Mouse (Mus musculus): Measurements from ENCODE around the gene Olfr1221. TPM values are rescaled to one million over a fixed set of nuclear protein-coding genes. Genes with fewer than 3 reads are reported as not detected.

The Olfr1221 gene
- not detected in 2 replicates for polyA plus RNA-seq (2015; fragmentation: Nextera tagmentation; extraction: Ambion mirVana)

DNA sequence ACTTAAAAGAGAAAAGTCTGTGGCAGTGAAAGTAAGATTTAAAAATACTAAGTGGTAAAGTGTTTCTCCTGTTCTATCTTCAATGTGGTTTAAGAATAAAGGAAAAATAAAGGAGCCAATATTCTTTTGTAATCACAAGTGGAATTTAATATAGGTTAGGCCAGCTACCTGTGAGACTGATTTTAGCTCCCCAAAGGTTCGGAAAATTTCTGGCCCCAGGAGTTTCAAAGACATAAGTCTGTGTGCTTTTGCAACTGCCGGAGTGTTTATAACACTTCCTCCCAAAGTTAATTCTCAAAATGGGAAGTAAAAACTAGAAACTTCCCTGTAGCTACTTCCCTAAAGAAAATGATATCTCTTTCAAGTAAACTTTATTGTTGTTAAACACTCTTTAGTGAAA, at the start of gene Olfr1221:
Gene Olfr1221, minus strand, starts transcription at position 101 of the 400 bp plus-strand sequence.

DNA sequence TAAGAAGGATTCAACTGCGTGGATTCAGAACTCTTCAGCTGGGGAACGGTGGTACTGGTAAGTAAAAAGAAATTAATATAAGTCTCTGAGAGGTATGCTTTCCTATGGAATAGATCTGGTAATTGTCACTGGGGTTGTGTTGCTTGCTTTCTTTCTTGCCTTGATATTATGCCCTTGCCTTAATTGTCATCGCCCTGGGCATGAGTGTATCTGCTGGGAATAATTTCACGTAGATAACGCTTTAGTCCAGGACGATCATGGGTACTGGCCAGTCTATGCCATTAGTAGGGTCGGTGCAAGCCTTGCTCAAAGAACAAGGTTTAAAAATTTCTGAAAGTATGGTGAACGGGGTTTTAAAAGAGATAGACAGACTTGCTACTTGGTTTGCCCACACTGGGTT, 46.9 kb upstream of the Olfr1221 start, which contains the start of gene Olfr1224-ps1:
Gene Olfr1224-ps1, minus strand, starts transcription at position 101 of the 400 bp plus-strand sequence.

DNA sequence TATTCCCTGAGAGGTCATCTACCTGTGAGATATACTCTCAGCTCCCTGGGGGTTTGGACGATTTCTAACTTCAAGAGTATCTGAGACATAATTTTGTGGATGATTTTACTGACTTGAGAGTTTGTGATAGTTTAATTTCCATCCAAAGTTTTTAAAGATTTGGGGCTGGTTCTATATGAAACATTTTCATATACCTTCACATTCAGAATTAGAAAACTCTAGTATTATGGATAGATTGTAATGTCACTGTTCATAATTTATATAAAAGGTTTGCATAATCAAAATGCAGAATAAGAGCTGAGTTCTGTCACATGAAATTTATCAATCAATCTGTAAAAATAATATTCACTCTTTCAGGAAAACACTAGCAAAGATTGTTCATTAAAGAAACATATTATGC, 34.4 kb upstream of the Olfr1221 start, which contains the start of gene Olfr1223:
Gene Olfr1223, minus strand, starts transcription at position 101 of the 400 bp plus-strand sequence.

DNA sequence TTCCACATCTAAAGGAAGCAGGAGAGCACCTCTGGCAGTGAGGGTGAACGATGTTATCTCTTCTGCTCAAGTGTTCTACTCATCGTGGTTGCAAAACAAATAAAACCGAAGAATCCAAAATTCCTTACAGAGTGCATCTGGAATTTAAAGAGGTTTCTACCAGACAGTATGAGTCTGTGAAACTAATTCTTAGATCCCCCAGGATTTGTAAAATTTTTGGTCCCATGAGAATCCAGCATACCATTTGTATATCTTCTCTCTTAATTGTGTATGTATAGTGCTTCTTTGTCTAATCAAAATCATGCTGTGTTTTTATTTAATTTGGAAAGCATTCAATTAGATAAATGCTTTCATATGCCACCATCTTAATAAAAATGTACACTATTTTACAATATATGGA, 15.9 kb upstream of the Olfr1221 start, which contains the start of gene Olfr1222:
Gene Olfr1222, minus strand, starts transcription at position 101 of the 400 bp plus-strand sequence.

DNA sequence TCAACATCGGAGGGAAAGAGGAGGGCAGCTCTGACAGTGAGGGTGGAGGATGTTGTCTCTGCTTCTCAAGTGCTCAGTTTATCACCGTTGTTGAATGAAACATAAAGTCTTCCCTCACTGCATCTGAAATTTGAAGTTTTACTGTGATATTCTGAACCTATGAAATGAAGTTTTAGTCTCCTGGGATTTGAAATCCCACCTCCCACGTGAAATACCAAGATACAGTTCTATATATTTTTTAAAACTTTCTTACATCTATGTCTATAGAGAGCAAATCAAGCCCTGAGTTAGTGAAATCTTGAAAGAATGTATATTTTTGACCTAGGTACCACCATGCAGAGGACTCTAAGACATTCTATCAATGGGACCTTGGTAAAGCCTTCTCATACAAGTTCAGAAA, 10.3 kb downstream of the Olfr1221 start, which contains the start of gene Olfr1220:
Gene Olfr1220, minus strand, starts transcription at position 101 of the 400 bp plus-strand sequence.

DNA sequence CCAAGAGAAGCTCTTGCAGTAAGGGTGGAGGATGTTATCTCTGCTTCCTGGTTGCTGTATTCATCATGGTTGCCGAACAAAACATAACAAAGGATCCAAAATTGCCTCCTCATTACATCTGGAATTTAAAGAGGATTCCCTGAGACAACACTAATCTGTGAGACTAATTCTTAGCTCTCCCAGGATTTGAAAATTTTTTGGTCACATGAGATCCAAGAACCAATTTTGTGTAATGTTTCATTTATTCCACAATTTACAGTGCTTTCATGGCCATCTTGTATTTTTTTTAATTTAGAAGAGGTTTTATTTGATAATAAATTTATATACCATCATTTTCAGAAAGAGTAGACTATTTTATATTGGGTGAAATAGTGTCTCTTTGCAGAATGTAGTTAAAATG, 33.7 kb downstream of the Olfr1221 start, which contains the start of gene Olfr1219:
Gene Olfr1219, minus strand, starts transcription at position 101 of the 400 bp plus-strand sequence.

DNA sequence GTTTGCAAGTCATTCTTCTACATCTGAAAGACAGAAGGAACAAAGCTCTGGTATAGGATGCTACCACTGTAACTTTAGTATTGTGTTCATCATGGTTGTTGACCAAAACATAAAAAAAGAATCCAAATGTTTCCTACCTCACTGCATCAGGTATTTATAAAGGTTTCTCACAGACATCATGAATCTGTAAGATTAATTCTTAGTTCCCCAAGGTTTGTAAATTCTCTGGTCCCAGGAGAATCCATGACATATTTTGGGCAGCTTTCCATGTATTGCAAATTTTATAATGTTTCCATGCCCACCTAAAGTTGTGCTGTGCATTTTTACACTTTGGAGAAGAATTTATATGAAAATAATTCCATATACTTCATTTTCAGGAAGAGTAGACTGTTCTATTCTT, 56.0 kb downstream of the Olfr1221 start, which contains the start of gene Olfr1218:
Gene Olfr1218, minus strand, starts transcription at position 101 of the 400 bp plus-strand sequence.

Other genes starting within 250 kb of the Olfr1221 start
- gene Olfr1208, start 215.0 kb downstream of the Olfr1221 start, polyA plus RNA-seq (2015; fragmentation: Nextera tagmentation; extraction: Ambion mirVana): not detected in 2 replicates
- gene Olfr1209, start 202.1 kb downstream of the Olfr1221 start, polyA plus RNA-seq (2015; fragmentation: Nextera tagmentation; extraction: Ambion mirVana): not detected in 2 replicates
- gene Olfr1211, start 179.2 kb downstream of the Olfr1221 start, polyA plus RNA-seq (2015; fragmentation: Nextera tagmentation; extraction: Ambion mirVana): not detected in 2 replicates
- gene Olfr1212, start 163.3 kb downstream of the Olfr1221 start, polyA plus RNA-seq (2015; fragmentation: Nextera tagmentation; extraction: Ambion mirVana): not detected in 2 replicates
- not detected in 2 replicates for gene Gm13762, start 137.0 kb downstream of the Olfr1221 start, polyA plus RNA-seq (2015; fragmentation: Nextera tagmentation; extraction: Ambion mirVana)
- gene Olfr1214, start 124.6 kb downstream of the Olfr1221 start, polyA plus RNA-seq (2015; fragmentation: Nextera tagmentation; extraction: Ambion mirVana): not detected in 2 replicates
- gene Olfr1215, start 110.3 kb downstream of the Olfr1221 start, polyA plus RNA-seq (2015; fragmentation: Nextera tagmentation; extraction: Ambion mirVana): not detected in 2 replicates
- gene Olfr1216, start 98.9 kb downstream of the Olfr1221 start, polyA plus RNA-seq (2015; fragmentation: Nextera tagmentation; extraction: Ambion mirVana): not detected in 2 replicates
- gene Olfr1217, start 85.2 kb downstream of the Olfr1221 start, polyA plus RNA-seq (2015; fragmentation: Nextera tagmentation; extraction: Ambion mirVana): not detected in 2 replicates
- gene Olfr1218, start 56.1 kb downstream of the Olfr1221 start, polyA plus RNA-seq (2015; fragmentation: Nextera tagmentation; extraction: Ambion mirVana): not detected in 2 replicates
- not detected in 2 replicates for gene Olfr1219, start 33.8 kb downstream of the Olfr1221 start, polyA plus RNA-seq (2015; fragmentation: Nextera tagmentation; extraction: Ambion mirVana)
- not detected in 2 replicates for gene Olfr1220, start 10.4 kb downstream of the Olfr1221 start, polyA plus RNA-seq (2015; fragmentation: Nextera tagmentation; extraction: Ambion mirVana)
- not detected in 2 replicates for gene Olfr1222, start 15.8 kb upstream of the Olfr1221 start, polyA plus RNA-seq (2015; fragmentation: Nextera tagmentation; extraction: Ambion mirVana)
- gene Olfr1223, start 34.3 kb upstream of the Olfr1221 start, polyA plus RNA-seq (2015; fragmentation: Nextera tagmentation; extraction: Ambion mirVana): not detected in 2 replicates
- gene Olfr1224-ps1, start 46.8 kb upstream of the Olfr1221 start, polyA plus RNA-seq (2015; fragmentation: Nextera tagmentation; extraction: Ambion mirVana): not detected in 2 replicates
- not detected in 2 replicates for gene Olfr1225, start 57.4 kb upstream of the Olfr1221 start, polyA plus RNA-seq (2015; fragmentation: Nextera tagmentation; extraction: Ambion mirVana)
- gene Olfr1226, start 82.8 kb upstream of the Olfr1221 start, polyA plus RNA-seq (2015; fragmentation: Nextera tagmentation; extraction: Ambion mirVana): not detected in 2 replicates
- gene Olfr1228, start 136.8 kb upstream of the Olfr1221 start, polyA plus RNA-seq (2015; fragmentation: Nextera tagmentation; extraction: Ambion mirVana): not detected in 2 replicates
- gene Olfr1229, start 170.7 kb upstream of the Olfr1221 start, polyA plus RNA-seq (2015; fragmentation: Nextera tagmentation; extraction: Ambion mirVana): not detected in 2 replicates
- gene Olfr1230, start 180.0 kb upstream of the Olfr1221 start, polyA plus RNA-seq (2015; fragmentation: Nextera tagmentation; extraction: Ambion mirVana): not detected in 2 replicates
- not detected in 2 replicates for gene Olfr1231, start 189.8 kb upstream of the Olfr1221 start, polyA plus RNA-seq (2015; fragmentation: Nextera tagmentation; extraction: Ambion mirVana)
- not detected in 2 replicates for gene Olfr1232, start 212.4 kb upstream of the Olfr1221 start, polyA plus RNA-seq (2015; fragmentation: Nextera tagmentation; extraction: Ambion mirVana)
- not detected in 2 replicates for gene Olfr1233, start 225.1 kb upstream of the Olfr1221 start, polyA plus RNA-seq (2015; fragmentation: Nextera tagmentation; extraction: Ambion mirVana)
- not detected in 2 replicates for gene Olfr1234, start 247.6 kb upstream of the Olfr1221 start, polyA plus RNA-seq (2015; fragmentation: Nextera tagmentation; extraction: Ambion mirVana)

Data from skeletal muscle tissue, postnatal 0 days (tissue).